Mouse (Mus musculus): ENCODE measurements at regions not wholly inside any gene's neighbourhood (a gene's known extent, or its start where the extent isn't known, plus 50 kb on each side); places are given as distances from the start of the nearest gene placed in this dataset.

- H3K9ac ChIP-seq (ENCODE audit: low read depth, low read length) = no peak overlapping the region
- peaks cover 7% of the 10 kb centered on the region for H3K4me1 ChIP-seq (ENCODE audit: control insufficient read depth, insufficient read depth, low read length)
- H3K27me3 ChIP-seq (replicated peaks; ENCODE audit: control insufficient read depth, insufficient read depth, low read length) = no peaks in the 10 kb centered on the region
- H3K4me2 ChIP-seq (ENCODE audit: low read depth, low read length) = no peak overlapping the region
- WGBS = 58% methylated on average over 5 of the region's 5 CpGs
- no peak overlapping the region for H3K4me3 ChIP-seq (ENCODE audit: low read length)
- no peak overlapping the region for H3K27ac ChIP-seq (ENCODE audit: low read length)
- ATAC-seq = no peak
- no peaks in the 10 kb centered on the region for H3K36me3 ChIP-seq (ENCODE audit: control insufficient read depth, insufficient read depth, low read length)
- no peaks in the 10 kb centered on the region for H3K9me3 ChIP-seq (ENCODE audit: control insufficient read depth, low read length)
Measured at GRCm38 (mm10) chr8:25443552-25443951, 619.4 kb upstream of the Adam5 start.

GRCm38 (mm10) chr8:25441057-25441441 lies 616.9 kb upstream of the Adam5 start:
- Histone ChIP-seq H3K4me1 (ENCODE audit: control insufficient read depth, insufficient read depth, low read length) (peaks cover 7% of the 10 kb centered on the region), H3K36me3 (ENCODE audit: control insufficient read depth, insufficient read depth, low read length) (no peaks in the 10 kb centered on the region), H3K4me3 (ENCODE audit: low read length) (no peak overlapping the region), H3K9me3 (ENCODE audit: control insufficient read depth, low read length) (no peaks in the 10 kb centered on the region), H3K27ac (ENCODE audit: low read length) (no peak overlapping the region), H3K27me3 (replicated peaks; ENCODE audit: control insufficient read depth, insufficient read depth, low read length) (no peaks in the 10 kb centered on the region), H3K4me2 (ENCODE audit: low read depth, low read length) (peak overlapping the region; percentile 30; the same call in 1 of the 2 replicates), H3K9ac (ENCODE audit: low read depth, low read length) (no peak overlapping the region)
- ATAC-seq = no peak
- WGBS = 25% methylated on average over 6 of the region's 6 CpGs

- peak; percentile 28; the same call in 1 of the 2 replicates for ATAC-seq
- H3K4me3 ChIP-seq (ENCODE audit: low read length) = no peak overlapping the region
- H3K4me2 ChIP-seq (ENCODE audit: low read depth, low read length) = peak overlapping the region; percentile 30; the same call in 1 of the 2 replicates
- H3K27me3 ChIP-seq (replicated peaks; ENCODE audit: control insufficient read depth, insufficient read depth, low read length) = no peaks in the 10 kb centered on the region
- H3K9ac ChIP-seq (ENCODE audit: low read depth, low read length) = no peak overlapping the region
- no peaks in the 10 kb centered on the region for H3K9me3 ChIP-seq (ENCODE audit: control insufficient read depth, low read length)
- H3K27ac ChIP-seq (ENCODE audit: low read length) = no peak overlapping the region
- WGBS = 18% methylated on average over 13 of the region's 13 CpGs
- H3K4me1 ChIP-seq (ENCODE audit: control insufficient read depth, insufficient read depth, low read length) = peaks cover 7% of the 10 kb centered on the region
- H3K36me3 ChIP-seq (ENCODE audit: control insufficient read depth, insufficient read depth, low read length) = no peaks in the 10 kb centered on the region
Measured at GRCm38 (mm10) chr8:25440391-25441056, 616.4 kb upstream of the Adam5 start.

GRCm38 (mm10) chr8:25439971-25440370 lies 615.8 kb upstream of the Adam5 start:
- 50% methylated on average over 12 of the region's 12 CpGs for WGBS
- Histone ChIP-seq H3K4me2 (ENCODE audit: low read depth, low read length) (peak overlapping the region; percentile 11; the same call in 1 of the 2 replicates), H3K27me3 (replicated peaks; ENCODE audit: control insufficient read depth, insufficient read depth, low read length) (no peaks in the 10 kb centered on the region), H3K9me3 (ENCODE audit: control insufficient read depth, low read length) (no peaks in the 10 kb centered on the region), H3K4me1 (ENCODE audit: control insufficient read depth, insufficient read depth, low read length) (peaks cover 7% of the 10 kb centered on the region), H3K36me3 (ENCODE audit: control insufficient read depth, insufficient read depth, low read length) (no peaks in the 10 kb centered on the region), H3K27ac (ENCODE audit: low read length) (no peak overlapping the region), H3K9ac (ENCODE audit: low read depth, low read length) (no peak overlapping the region), H3K4me3 (ENCODE audit: low read length) (no peak overlapping the region)
- no peak for ATAC-seq

GRCm38 (mm10) chr8:25438021-25438620 lies 614.0 kb upstream of the Adam5 start:
- Histone ChIP-seq H3K4me2 (ENCODE audit: low read depth, low read length) (no peak overlapping the region), H3K9ac (ENCODE audit: low read depth, low read length) (no peak overlapping the region), H3K9me3 (ENCODE audit: control insufficient read depth, low read length) (no peaks in the 10 kb centered on the region), H3K27ac (ENCODE audit: low read length) (no peak overlapping the region), H3K36me3 (ENCODE audit: control insufficient read depth, insufficient read depth, low read length) (no peaks in the 10 kb centered on the region), H3K4me1 (ENCODE audit: control insufficient read depth, insufficient read depth, low read length) (peaks cover 7% of the 10 kb centered on the region), H3K27me3 (replicated peaks; ENCODE audit: control insufficient read depth, insufficient read depth, low read length) (no peaks in the 10 kb centered on the region), H3K4me3 (ENCODE audit: low read length) (no peak overlapping the region)
- no peak for ATAC-seq
- 82% methylated on average over 9 of the region's 9 CpGs for WGBS

- H3K4me1 ChIP-seq (ENCODE audit: control insufficient read depth, insufficient read depth, low read length) = peaks cover 7% of the 10 kb centered on the region
- no peak overlapping the region for H3K4me3 ChIP-seq (ENCODE audit: low read length)
- no peaks in the 10 kb centered on the region for H3K27me3 ChIP-seq (replicated peaks; ENCODE audit: control insufficient read depth, insufficient read depth, low read length)
- no peak for ATAC-seq
- 57% methylated on average over 4 of the region's 4 CpGs for WGBS
- H3K36me3 ChIP-seq (ENCODE audit: control insufficient read depth, insufficient read depth, low read length) = no peaks in the 10 kb centered on the region
- no peak overlapping the region for H3K27ac ChIP-seq (ENCODE audit: low read length)
- H3K4me2 ChIP-seq (ENCODE audit: low read depth, low read length) = no peak overlapping the region
- no peaks in the 10 kb centered on the region for H3K9me3 ChIP-seq (ENCODE audit: control insufficient read depth, low read length)
- H3K9ac ChIP-seq (ENCODE audit: low read depth, low read length) = no peak overlapping the region
Measured at GRCm38 (mm10) chr8:25437178-25437577, 613.0 kb upstream of the Adam5 start.

GRCm38 (mm10) chr8:25430552-25430951 lies 606.4 kb upstream of the Adam5 start:
- Histone ChIP-seq H3K36me3 (ENCODE audit: control insufficient read depth, insufficient read depth, low read length) (no peaks in the 10 kb centered on the region), H3K4me1 (ENCODE audit: control insufficient read depth, insufficient read depth, low read length) (no peaks in the 10 kb centered on the region), H3K9ac (ENCODE audit: low read depth, low read length) (no peak overlapping the region), H3K4me3 (ENCODE audit: low read length) (no peak overlapping the region), H3K9me3 (ENCODE audit: control insufficient read depth, low read length) (peaks cover 3% of the 10 kb centered on the region; the same call in 1 of the 2 replicates), H3K27ac (ENCODE audit: low read length) (no peak overlapping the region), H3K27me3 (replicated peaks; ENCODE audit: control insufficient read depth, insufficient read depth, low read length) (no peaks in the 10 kb centered on the region), H3K4me2 (ENCODE audit: low read depth, low read length) (no peak overlapping the region)
- ATAC-seq = no peak
- WGBS = 35% methylated on average over 5 of the region's 5 CpGs

GRCm38 (mm10) chr8:25429846-25430482 lies 605.8 kb upstream of the Adam5 start:
- H3K9me3 ChIP-seq (ENCODE audit: control insufficient read depth, low read length) = peaks cover 3% of the 10 kb centered on the region; the same call in 1 of the 2 replicates
- no peak overlapping the region for H3K4me2 ChIP-seq (ENCODE audit: low read depth, low read length)
- no peak overlapping the region for H3K27ac ChIP-seq (ENCODE audit: low read length)
- H3K36me3 ChIP-seq (ENCODE audit: control insufficient read depth, insufficient read depth, low read length) = no peaks in the 10 kb centered on the region
- H3K4me3 ChIP-seq (ENCODE audit: low read length) = no peak overlapping the region
- 61% methylated on average over 19 of the region's 19 CpGs for WGBS
- H3K4me1 ChIP-seq (ENCODE audit: control insufficient read depth, insufficient read depth, low read length) = no peaks in the 10 kb centered on the region
- no peaks in the 10 kb centered on the region for H3K27me3 ChIP-seq (replicated peaks; ENCODE audit: control insufficient read depth, insufficient read depth, low read length)
- ATAC-seq = no peak
- no peak overlapping the region for H3K9ac ChIP-seq (ENCODE audit: low read depth, low read length)

GRCm38 (mm10) chr8:25428761-25429160 lies 604.6 kb upstream of the Adam5 start:
- Histone ChIP-seq H3K27me3 (replicated peaks; ENCODE audit: control insufficient read depth, insufficient read depth, low read length) (no peaks in the 10 kb centered on the region), H3K9me3 (ENCODE audit: control insufficient read depth, low read length) (peaks cover 3% of the 10 kb centered on the region; the same call in 1 of the 2 replicates), H3K4me2 (ENCODE audit: low read depth, low read length) (no peak overlapping the region), H3K27ac (ENCODE audit: low read length) (no peak overlapping the region), H3K9ac (ENCODE audit: low read depth, low read length) (no peak overlapping the region), H3K4me1 (ENCODE audit: control insufficient read depth, insufficient read depth, low read length) (no peaks in the 10 kb centered on the region), H3K4me3 (ENCODE audit: low read length) (no peak overlapping the region), H3K36me3 (ENCODE audit: control insufficient read depth, insufficient read depth, low read length) (no peaks in the 10 kb centered on the region)
- WGBS = 76% methylated on average over 2 of the region's 2 CpGs
- no peak for ATAC-seq

Data from intestine, embryonic 16.5 days (tissue).